Mouse (Mus musculus) liver, embryonic 16.5 days (tissue): ENCODE measurements around the gene Tiparp. TPM values are rescaled to one million over a fixed set of nuclear protein-coding genes. Genes with fewer than 3 reads are reported as not detected.

Source experiments
- ATAC-seq: fragments of 200-750 bp; cut with Nextera tagmentation; 2 replicates; pipeline ENCODE4 v1.8.0; 2017; ENCODE audit warnings: low read depth, mild to moderate bottlenecking, moderate number of reproducible peaks, moderate library complexity
- H3K27ac ChIP-seq: fragments of 300-500 bp; sonication (generic); 2 replicates; pipeline ENCODE4 v1.5.1; 2014; ENCODE audit warnings: mild to moderate bottlenecking, low read length
- H3K27me3 ChIP-seq: fragments of 300-500 bp; sonication (generic); 2 replicates; pipeline ENCODE4 v1.6.1; 2014; ENCODE audit warnings: low read depth, low read length, mixed read lengths; ENCODE audit not compliant: control insufficient read depth, insufficient read depth
- H3K36me3 ChIP-seq: fragments of 300-500 bp; sonication (generic); 2 replicates; pipeline ENCODE4 v1.6.1; 2014; ENCODE audit warnings: mild to moderate bottlenecking; ENCODE audit not compliant: control insufficient read depth, insufficient read depth
- H3K4me1 ChIP-seq: fragments of 300-500 bp; sonication (generic); 2 replicates; pipeline ENCODE4 v1.6.1; 2014; ENCODE audit warnings: low read depth, low read length, mixed read lengths; ENCODE audit not compliant: control insufficient read depth
- H3K4me2 ChIP-seq: fragments of 300-500 bp; sonication (generic); 2 replicates; pipeline ENCODE4 v1.6.1; 2014; ENCODE audit warnings: low read depth, low read length, mixed read lengths
- H3K4me3 ChIP-seq: fragments of 300-500 bp; sonication (generic); 2 replicates; pipeline ENCODE4 v1.5.1; 2014; ENCODE audit warnings: low read depth, mild to moderate bottlenecking, low read length
- H3K9ac ChIP-seq: fragments of 300-500 bp; sonication (generic); 2 replicates; pipeline ENCODE4 v1.6.1; 2014; ENCODE audit warnings: low read depth, low read length
- H3K9me3 ChIP-seq: fragments of 300-500 bp; sonication (generic); replicated peaks from 2 replicates; pipeline ENCODE4 v1.6.1; 2016; ENCODE audit warnings: low read length; ENCODE audit not compliant: control insufficient read depth
- WGBS: fragments of 180-500 bp; shearing (Covaris S2); extraction: QIAGEN DNeasy Blood & Tissue Kit; methylation state at CpG from one replicate; pipeline ENCODE4 v1.1.7; 2014; ENCODE audit not compliant: insufficient replicate concordance; 5-methylcytosine and 5-hydroxymethylcytosine counted together
- polyA plus RNA-seq: library from polyadenylated mRNA; unstranded; fragments of >200 nt; fragmentation: Nextera tagmentation; extraction: Ambion mirVana; gene quantifications from 2 replicates; pipeline ENCODE4 v1.2.1, GENCODE M21; 2015

Gene Tiparp
- polyA plus RNA-seq, 1 experiment from 2014 or later, result 6.5 TPM

DNA sequence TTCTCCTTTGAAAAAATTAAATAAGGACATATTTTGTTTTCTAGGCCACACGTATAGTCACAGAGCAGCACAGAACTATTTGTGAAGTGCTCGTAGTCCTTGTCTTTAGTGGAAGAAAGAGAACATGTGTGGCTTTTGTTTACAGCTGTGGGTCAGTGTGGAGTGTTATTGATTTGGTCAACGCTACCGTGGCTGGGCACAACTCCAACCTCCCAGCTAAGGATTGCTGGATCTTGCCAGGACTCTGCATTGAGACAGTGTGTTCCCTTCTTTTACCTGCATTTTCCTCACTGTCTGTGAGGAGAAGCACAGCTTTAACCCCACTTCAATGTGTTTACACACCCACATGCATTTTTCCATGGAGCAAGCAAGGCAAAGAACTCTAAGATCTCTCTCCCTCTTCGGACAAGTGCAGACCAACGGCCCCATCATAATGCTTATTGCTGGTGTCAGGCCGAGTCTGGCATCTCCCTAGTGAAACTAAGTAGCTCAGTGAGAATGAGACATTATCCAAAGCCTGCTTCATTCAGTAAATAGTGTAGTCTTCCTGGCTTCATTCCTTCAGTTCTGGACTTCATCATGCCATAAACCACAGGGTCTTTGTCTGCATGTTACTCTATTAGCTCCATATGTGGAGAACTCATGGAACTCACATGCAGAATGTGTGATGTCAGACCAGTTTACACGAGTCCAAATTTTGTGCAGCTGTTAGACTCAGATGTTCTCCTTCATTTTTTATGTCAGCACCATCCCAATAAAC is 73.3 kb downstream of the Tiparp start:
- no peak overlapping the region for H3K4me2 ChIP-seq
- no peaks in the 10 kb centered on the region for H3K4me1 ChIP-seq
- no peak overlapping the region for H3K4me3 ChIP-seq
- H3K27me3 ChIP-seq, result no peaks in the 10 kb centered on the region
- H3K27ac ChIP-seq, result no peak overlapping the region
- 55% methylated on average over 8 of the region's 8 CpGs for WGBS
- no peaks in the 10 kb centered on the region for H3K9me3 ChIP-seq
- H3K36me3 ChIP-seq, result no peaks in the 10 kb centered on the region
- no peak for ATAC-seq
- H3K9ac ChIP-seq, result no peak overlapping the region

DNA sequence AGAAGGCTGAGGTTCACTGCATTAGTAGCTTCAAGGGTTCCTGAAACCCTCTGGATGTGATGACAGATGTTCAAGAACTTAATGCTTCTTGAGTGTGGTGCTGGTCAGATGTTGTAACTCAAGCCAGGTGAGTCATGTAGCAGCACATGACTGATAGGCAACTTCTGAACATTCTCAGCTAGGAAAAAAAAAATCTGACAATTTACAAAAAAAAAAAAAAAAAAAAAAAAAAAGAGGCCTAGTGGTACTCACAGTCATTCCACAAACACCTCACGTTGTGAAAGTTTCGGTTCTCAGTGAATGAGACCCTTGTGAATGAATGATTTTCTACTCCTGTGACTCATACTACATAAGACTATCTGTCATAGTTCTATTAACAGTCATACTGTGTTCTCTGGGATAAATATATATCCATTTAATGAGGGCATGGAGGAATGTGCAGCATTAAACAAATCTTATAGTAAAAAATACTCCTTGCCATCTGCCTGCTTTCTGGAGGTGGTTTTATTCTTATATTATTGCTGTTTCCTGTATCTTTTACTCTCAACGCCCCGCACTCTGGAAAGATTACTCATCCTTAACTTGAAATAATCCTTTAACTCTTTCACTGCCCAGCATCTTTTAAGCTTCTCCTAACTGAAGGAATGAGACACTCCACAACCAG is 75.3 kb downstream of the Tiparp start:
- no peaks in the 10 kb centered on the region for H3K4me1 ChIP-seq
- H3K27ac ChIP-seq, result no peak overlapping the region
- no peak overlapping the region for H3K9ac ChIP-seq
- no peaks in the 10 kb centered on the region for H3K36me3 ChIP-seq
- H3K4me2 ChIP-seq, result no peak overlapping the region
- no peak for ATAC-seq
- H3K9me3 ChIP-seq, result no peaks in the 10 kb centered on the region
- H3K27me3 ChIP-seq, result no peaks in the 10 kb centered on the region
- H3K4me3 ChIP-seq, result no peak overlapping the region
- WGBS, result 43% methylated on average over 4 of the region's 4 CpGs

Other genes with a start within 250 kb of the Tiparp start
- 122 and 124 TPM in 2 replicates for gene Ssr3, start 135.8 kb upstream of the Tiparp start, polyA plus RNA-seq
- gene Lekr1, start 137.8 kb downstream of the Tiparp start, polyA plus RNA-seq, result 0.94 and 1.1 TPM in 2 replicates